Mouse (Mus musculus): ENCODE results near the gene Gm20521. TPM values are rescaled to one million over a fixed set of nuclear protein-coding genes. Genes with fewer than 3 reads are reported as not detected.

Gene Gm20521
- not detected for polyA plus RNA-seq (2015; fragmentation: Illumina TruSeq; extraction: RNeasy Lipid Tissue Mini Kit (QIAGEN cat#74804); ENCODE audit: insufficient read depth, low read depth, low replicate concordance)

GRCm38 (mm10) chr14:54883154-54884021, at the start of gene Gm20521, which contains the start of gene Bcl2l2:
Gene Gm20521 (plus strand): TSS chr14:54883441.
Gene Bcl2l2 (plus strand): TSS chr14:54883377.

GRCm38 (mm10) chr14:54870861-54871260, 12.4 kb upstream of the Gm20521 start, which contains the start of gene Homez:
Gene Homez (minus strand): TSS chr14:54870961.

GRCm38 (mm10) chr14:54877048-54877715, 6.1 kb upstream of the Gm20521 start, which contains the start of gene Ppp1r3e:
Gene Ppp1r3e (minus strand): TSS chr14:54877550.

GRCm38 (mm10) chr14:54892200-54892599, 9.0 kb downstream of the Gm20521 start, which contains the start of gene Pabpn1:
Gene Pabpn1 (plus strand): TSS chr14:54892500.

GRCm38 (mm10) chr14:54912886-54913285, 29.6 kb downstream of the Gm20521 start, which contains the start of gene Slc22a17:
Gene Slc22a17 (minus strand): TSS chr14:54913132.

GRCm38 (mm10) chr14:54925349-54926342, 42.4 kb downstream of the Gm20521 start, which contains the start of gene Efs:
Gene Efs (minus strand): TSS chr14:54926126.

GRCm38 (mm10) chr14:54932645-54933150, 49.5 kb downstream of the Gm20521 start, which contains the start of gene Il25:
Gene Il25 (plus strand): TSS chr14:54932695.

GRCm38 (mm10) chr14:54935904-54936830, 52.9 kb downstream of the Gm20521 start, which contains the start of gene Cmtm5:
Gene Cmtm5 (plus strand): TSS chr14:54936261.

Other genes with a start within 250 kb of the Gm20521 start
- gene Gm17606, start 242.5 kb upstream of the Gm20521 start, polyA plus RNA-seq (2015; fragmentation: Illumina TruSeq; extraction: RNeasy Lipid Tissue Mini Kit (QIAGEN cat#74804); ENCODE audit: insufficient read depth, low read depth, low replicate concordance): not detected
- gene Cdh24, start 242.1 kb upstream of the Gm20521 start, polyA plus RNA-seq (2015; fragmentation: Illumina TruSeq; extraction: RNeasy Lipid Tissue Mini Kit (QIAGEN cat#74804); ENCODE audit: insufficient read depth, low read depth, low replicate concordance): 0.83 TPM
- 8.7 TPM for gene 1700123O20Rik, start 197.2 kb upstream of the Gm20521 start, polyA plus RNA-seq (2015; fragmentation: Illumina TruSeq; extraction: RNeasy Lipid Tissue Mini Kit (QIAGEN cat#74804); ENCODE audit: insufficient read depth, low read depth, low replicate concordance)
- gene Acin1, start 196.5 kb upstream of the Gm20521 start, polyA plus RNA-seq (2015; fragmentation: Illumina TruSeq; extraction: RNeasy Lipid Tissue Mini Kit (QIAGEN cat#74804); ENCODE audit: insufficient read depth, low read depth, low replicate concordance): 44.3 TPM
- not detected for gene Gm29776, start 184.6 kb upstream of the Gm20521 start, polyA plus RNA-seq (2015; fragmentation: Illumina TruSeq; extraction: RNeasy Lipid Tissue Mini Kit (QIAGEN cat#74804); ENCODE audit: insufficient read depth, low read depth, low replicate concordance)
- gene Cebpe, start 171.3 kb upstream of the Gm20521 start, polyA plus RNA-seq (2015; fragmentation: Illumina TruSeq; extraction: RNeasy Lipid Tissue Mini Kit (QIAGEN cat#74804); ENCODE audit: insufficient read depth, low read depth, low replicate concordance): not detected
- gene Slc7a8, start 101.5 kb upstream of the Gm20521 start, polyA plus RNA-seq (2015; fragmentation: Illumina TruSeq; extraction: RNeasy Lipid Tissue Mini Kit (QIAGEN cat#74804); ENCODE audit: insufficient read depth, low read depth, low replicate concordance): 30.4 TPM
- not detected for gene Rnf212b, start 69.3 kb upstream of the Gm20521 start, polyA plus RNA-seq (2015; fragmentation: Illumina TruSeq; extraction: RNeasy Lipid Tissue Mini Kit (QIAGEN cat#74804); ENCODE audit: insufficient read depth, low read depth, low replicate concordance)
- 2.0 TPM for gene Homez, start 12.5 kb upstream of the Gm20521 start, polyA plus RNA-seq (2015; fragmentation: Illumina TruSeq; extraction: RNeasy Lipid Tissue Mini Kit (QIAGEN cat#74804); ENCODE audit: insufficient read depth, low read depth, low replicate concordance)
- gene Ppp1r3e, start 5.9 kb upstream of the Gm20521 start, polyA plus RNA-seq (2015; fragmentation: Illumina TruSeq; extraction: RNeasy Lipid Tissue Mini Kit (QIAGEN cat#74804); ENCODE audit: insufficient read depth, low read depth, low replicate concordance): 5.1 TPM
- gene Bcl2l2, start 64 bp upstream of the Gm20521 start, polyA plus RNA-seq (2015; fragmentation: Illumina TruSeq; extraction: RNeasy Lipid Tissue Mini Kit (QIAGEN cat#74804); ENCODE audit: insufficient read depth, low read depth, low replicate concordance): 10.9 TPM
- 68.9 TPM for gene Pabpn1, start 9.1 kb downstream of the Gm20521 start, polyA plus RNA-seq (2015; fragmentation: Illumina TruSeq; extraction: RNeasy Lipid Tissue Mini Kit (QIAGEN cat#74804); ENCODE audit: insufficient read depth, low read depth, low replicate concordance)
- gene Slc22a17, start 29.7 kb downstream of the Gm20521 start, polyA plus RNA-seq (2015; fragmentation: Illumina TruSeq; extraction: RNeasy Lipid Tissue Mini Kit (QIAGEN cat#74804); ENCODE audit: insufficient read depth, low read depth, low replicate concordance): 21.4 TPM
- gene Efs, start 42.7 kb downstream of the Gm20521 start, polyA plus RNA-seq (2015; fragmentation: Illumina TruSeq; extraction: RNeasy Lipid Tissue Mini Kit (QIAGEN cat#74804); ENCODE audit: insufficient read depth, low read depth, low replicate concordance): 2.7 TPM
- not detected for gene Il25, start 49.3 kb downstream of the Gm20521 start, polyA plus RNA-seq (2015; fragmentation: Illumina TruSeq; extraction: RNeasy Lipid Tissue Mini Kit (QIAGEN cat#74804); ENCODE audit: insufficient read depth, low read depth, low replicate concordance)
- 1.1 TPM for gene Cmtm5, start 52.8 kb downstream of the Gm20521 start, polyA plus RNA-seq (2015; fragmentation: Illumina TruSeq; extraction: RNeasy Lipid Tissue Mini Kit (QIAGEN cat#74804); ENCODE audit: insufficient read depth, low read depth, low replicate concordance)
- gene Myh6, start 83.5 kb downstream of the Gm20521 start, polyA plus RNA-seq (2015; fragmentation: Illumina TruSeq; extraction: RNeasy Lipid Tissue Mini Kit (QIAGEN cat#74804); ENCODE audit: insufficient read depth, low read depth, low replicate concordance): 1.1 TPM
- gene Gm17428, start 93.5 kb downstream of the Gm20521 start, polyA plus RNA-seq (2015; fragmentation: Illumina TruSeq; extraction: RNeasy Lipid Tissue Mini Kit (QIAGEN cat#74804); ENCODE audit: insufficient read depth, low read depth, low replicate concordance): not detected
- gene Myh7, start 111.2 kb downstream of the Gm20521 start, polyA plus RNA-seq (2015; fragmentation: Illumina TruSeq; extraction: RNeasy Lipid Tissue Mini Kit (QIAGEN cat#74804); ENCODE audit: insufficient read depth, low read depth, low replicate concordance): not detected
- 11.8 TPM for gene Ngdn, start 132.0 kb downstream of the Gm20521 start, polyA plus RNA-seq (2015; fragmentation: Illumina TruSeq; extraction: RNeasy Lipid Tissue Mini Kit (QIAGEN cat#74804); ENCODE audit: insufficient read depth, low read depth, low replicate concordance)
- 2.1 TPM for gene Zfhx2, start 208.9 kb downstream of the Gm20521 start, polyA plus RNA-seq (2015; fragmentation: Illumina TruSeq; extraction: RNeasy Lipid Tissue Mini Kit (QIAGEN cat#74804); ENCODE audit: insufficient read depth, low read depth, low replicate concordance)
- 4.2 TPM for gene Thtpa, start 211.3 kb downstream of the Gm20521 start, polyA plus RNA-seq (2015; fragmentation: Illumina TruSeq; extraction: RNeasy Lipid Tissue Mini Kit (QIAGEN cat#74804); ENCODE audit: insufficient read depth, low read depth, low replicate concordance)
- gene Ap1g2, start 223.2 kb downstream of the Gm20521 start, polyA plus RNA-seq (2015; fragmentation: Illumina TruSeq; extraction: RNeasy Lipid Tissue Mini Kit (QIAGEN cat#74804); ENCODE audit: insufficient read depth, low read depth, low replicate concordance): 24.3 TPM
- 0.72 TPM for gene Jph4, start 233.5 kb downstream of the Gm20521 start, polyA plus RNA-seq (2015; fragmentation: Illumina TruSeq; extraction: RNeasy Lipid Tissue Mini Kit (QIAGEN cat#74804); ENCODE audit: insufficient read depth, low read depth, low replicate concordance)